Mouse (Mus musculus): ENCODE data around the gene Pnpo. TPM values are rescaled to one million over a fixed set of nuclear protein-coding genes. Genes with fewer than 3 reads are reported as not detected.

Pnpo gene
- total RNA-seq (2023; ENCODE audit: inconsistent age), result 21.5 to 29.9 TPM (median 23.7 TPM) in 4 replicates

GRCm38 (mm10) chr11:96943746-96944304 is at the start of gene Pnpo:
Gene Pnpo, minus strand, starts transcription at chr11:96943986.

GRCm38 (mm10) chr11:96982859-96983258 is 39.1 kb upstream of the Pnpo start, which contains the start of gene Sp2:
Gene Sp2, minus strand, starts transcription at chr11:96982959.

GRCm38 (mm10) chr11:96928088-96928487 is 15.7 kb downstream of the Pnpo start, which contains the start of gene Prr15l:
Gene Prr15l, plus strand, starts transcription at chr11:96928104.

GRCm38 (mm10) chr11:96916044-96916884 is 27.5 kb downstream of the Pnpo start, which contains the start of gene Cdk5rap3:
Gene Cdk5rap3, minus strand, starts transcription at chr11:96916496.

Other genes starting within 250 kb of the Pnpo start
- 57.8 to 72.3 TPM (median 62.4 TPM) in 4 replicates for gene Snx11, start 166.4 kb downstream of the Pnpo start, total RNA-seq (2023; ENCODE audit: inconsistent age)
- gene Cbx1, start 154.9 kb downstream of the Pnpo start, total RNA-seq (2023; ENCODE audit: inconsistent age), result 58.9 to 72.0 TPM (median 64.1 TPM) in 4 replicates
- gene Nfe2l1, start 114.0 kb downstream of the Pnpo start, total RNA-seq (2023; ENCODE audit: inconsistent age), result 66.0 to 80.5 TPM (median 77.5 TPM) in 4 replicates
- 1.5 TPM in 1 of 4 replicates, not detected in the others for gene Copz2, start 94.1 kb downstream of the Pnpo start, total RNA-seq (2023; ENCODE audit: inconsistent age)
- gene Cdk5rap3, start 27.5 kb downstream of the Pnpo start, total RNA-seq (2023; ENCODE audit: inconsistent age), result 48.1 to 63.0 TPM (median 53.9 TPM) in 4 replicates
- gene Prr15l, start 15.9 kb downstream of the Pnpo start, total RNA-seq (2023; ENCODE audit: inconsistent age), result not detected in 4 replicates
- gene Sp2, start 39.0 kb upstream of the Pnpo start, total RNA-seq (2023; ENCODE audit: inconsistent age), result 43.7 to 53.4 TPM (median 53.2 TPM) in 4 replicates
- 0.24 TPM in 1 of 4 replicates, not detected in the others for gene Sp6, start 69.4 kb upstream of the Pnpo start, total RNA-seq (2023; ENCODE audit: inconsistent age)
- 5.8 to 7.2 TPM (median 6.7 TPM) in 4 replicates for gene Scrn2, start 86.0 kb upstream of the Pnpo start, total RNA-seq (2023; ENCODE audit: inconsistent age)
- gene Lrrc46, start 97.4 kb upstream of the Pnpo start, total RNA-seq (2023; ENCODE audit: inconsistent age), result not detected in 4 replicates
- 43.6 to 48.2 TPM (median 47.6 TPM) in 4 replicates for gene Mrpl10, start 97.6 kb upstream of the Pnpo start, total RNA-seq (2023; ENCODE audit: inconsistent age)
- gene Osbpl7, start 106.6 kb upstream of the Pnpo start, total RNA-seq (2023; ENCODE audit: inconsistent age), result 34.6 to 39.9 TPM (median 36.1 TPM) in 4 replicates
- 1.3 to 2.6 TPM (median 2.4 TPM) in 4 replicates for gene Tbx21, start 171.3 kb upstream of the Pnpo start, total RNA-seq (2023; ENCODE audit: inconsistent age)
- gene Tbkbp1, start 207.5 kb upstream of the Pnpo start, total RNA-seq (2023; ENCODE audit: inconsistent age), result 0.21 to 0.80 TPM (median 0.46 TPM) in 4 replicates
- 136 to 148 TPM (median 143 TPM) in 4 replicates for gene Kpnb1, start 243.9 kb upstream of the Pnpo start, total RNA-seq (2023; ENCODE audit: inconsistent age)

Measured in B cell, adult (primary cell).